Mouse (Mus musculus) lung, postnatal 0 days (tissue): ENCODE results near the gene Spata2.

Experiments
- CTCF ChIP-seq: IDR thresholded peaks from 2 replicates; pipeline ENCODE4 v1.5.1; 2016; ENCODE audit warnings: antibody characterized with exemption, mild to moderate bottlenecking
- EP300 ChIP-seq: IDR thresholded peaks from 2 replicates; pipeline ENCODE4 v1.6.1; 2016; ENCODE audit warnings: antibody characterized with exemption, mild to moderate bottlenecking, control low read depth

DNA sequence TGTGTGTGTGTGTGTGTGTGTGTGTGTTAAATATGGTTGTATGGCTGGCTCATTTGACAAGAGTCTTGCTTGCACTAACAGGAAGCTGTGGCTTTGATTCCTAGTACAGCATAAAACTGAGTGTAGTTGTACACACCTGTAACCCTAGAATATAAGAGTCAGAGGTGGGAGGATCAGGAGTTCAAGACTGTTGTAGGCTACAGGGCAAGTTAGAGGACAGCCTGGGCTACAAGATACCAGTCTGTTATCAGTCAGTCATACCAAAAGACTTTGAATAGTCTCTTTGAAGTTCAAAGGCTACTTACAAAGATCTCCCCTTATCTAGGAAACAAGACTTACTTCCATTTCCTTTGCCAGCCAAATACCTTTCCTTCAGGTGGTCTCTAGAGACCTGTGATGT, 41.2 kb upstream of the Spata2 start:
- no peak for TF ChIP-seq CTCF
- TF ChIP-seq EP300 = no peak
